Mouse (Mus musculus) CD4-positive, CD25-positive, alpha-beta regulatory T cell, adult 9 weeks (primary cell): ENCODE results near the gene U2surp. TPM values are rescaled to one million over a fixed set of nuclear protein-coding genes. Genes with fewer than 3 reads are reported as not detected.

Experiments
- polyA plus RNA-seq: library from polyadenylated mRNA; unstranded; fragments of 100-300 nt; shearing (Covaris generic); gene quantifications from one replicate; pipeline ENCODE4 v1.2.1, GENCODE M21; 2017

U2surp gene
- 195 TPM for polyA plus RNA-seq

DNA sequence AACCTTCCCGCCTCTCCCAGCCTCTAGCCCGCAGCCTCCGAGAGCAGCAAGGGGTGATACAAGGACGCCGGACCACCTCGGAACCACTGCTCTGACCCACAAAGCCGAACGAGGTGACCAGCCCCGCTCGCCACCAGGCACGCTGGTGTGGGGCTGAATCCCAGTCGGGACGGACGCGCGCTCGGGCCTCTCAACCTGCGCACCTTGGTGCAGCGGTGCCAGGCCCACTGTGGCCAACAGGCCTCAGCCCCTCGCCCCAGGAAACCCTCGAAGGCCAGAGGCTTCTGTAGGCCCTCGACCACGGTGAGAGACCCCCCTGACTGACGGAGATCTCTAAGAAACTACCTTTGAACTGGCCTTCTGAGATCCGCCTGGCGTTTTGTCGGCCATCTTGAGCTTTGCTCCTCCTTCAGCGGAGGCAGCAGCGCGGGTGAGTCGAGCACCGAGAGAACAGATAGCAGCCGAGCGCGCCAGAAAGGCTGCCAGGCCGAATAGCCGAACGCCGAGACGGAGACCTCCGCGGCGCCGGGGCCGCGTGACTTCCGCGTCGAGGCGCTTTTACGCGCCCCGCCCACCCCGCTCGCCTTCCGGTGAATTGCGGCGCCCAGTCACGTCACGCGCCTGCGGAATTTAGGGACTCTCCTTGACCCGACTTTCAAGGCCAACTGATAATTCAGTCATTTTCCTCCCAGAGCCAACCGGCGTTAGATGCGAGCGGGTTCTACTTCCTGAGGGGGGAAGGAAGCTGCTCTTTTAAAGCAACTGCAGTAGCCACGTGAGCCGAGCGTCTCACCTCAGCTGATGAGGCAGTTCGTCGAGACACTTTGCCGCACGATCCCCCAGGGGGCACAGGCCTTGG is at the start of gene U2surp:
U2surp (minus strand) TSS at position 525 of the 859 bp plus-strand sequence.

DNA sequence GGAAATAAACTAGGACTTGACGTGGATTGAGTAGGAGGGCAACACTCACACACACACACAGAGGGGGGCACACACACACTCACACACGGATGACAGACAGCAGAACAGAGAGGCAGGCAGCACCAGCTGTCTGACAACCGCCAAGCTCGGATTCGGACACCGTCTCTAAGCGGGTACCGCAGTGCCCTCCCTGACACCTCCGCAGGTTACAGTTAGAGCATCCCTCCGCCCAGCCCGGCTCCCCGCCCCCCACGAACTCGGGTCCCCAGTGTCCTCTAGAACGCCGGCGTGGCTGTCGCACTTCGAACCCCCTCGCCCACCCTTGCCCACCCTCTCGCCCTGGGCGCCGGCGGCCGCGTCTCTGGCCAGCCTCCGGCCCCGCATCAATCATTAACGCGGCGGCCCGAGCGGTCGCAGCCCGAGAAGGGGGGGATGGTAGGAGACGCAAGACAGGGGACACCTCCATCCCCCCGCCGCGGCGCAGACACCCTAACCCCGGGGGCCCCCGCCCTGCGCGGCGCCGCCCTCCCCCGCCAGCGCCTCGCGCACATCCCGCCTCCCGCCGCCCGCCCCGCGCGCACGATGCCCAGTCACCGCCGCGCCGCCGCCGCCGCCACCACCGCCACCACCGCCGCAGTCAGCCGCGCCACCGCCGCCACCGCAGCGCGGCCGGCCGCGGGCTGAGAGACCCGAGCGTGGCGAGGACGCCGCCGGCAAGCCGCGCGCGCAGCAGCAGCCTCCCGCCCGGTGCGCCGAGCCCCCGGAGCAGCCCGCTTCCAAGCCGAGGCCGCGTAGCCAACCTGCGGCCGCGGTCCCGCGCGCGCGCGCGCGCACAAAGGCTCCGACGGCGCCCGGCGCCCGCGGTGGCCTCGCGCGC is 47.5 kb upstream of the U2surp start, which contains the start of gene Paqr9:
Paqr9 (plus strand) TSS at position 599 of the 877 bp plus-strand sequence.

Other genes starting within 250 kb of the U2surp start
- gene Chst2, start 105.3 kb downstream of the U2surp start, polyA plus RNA-seq = 0.72 TPM
- not detected for gene Paqr9, start 47.7 kb upstream of the U2surp start, polyA plus RNA-seq
- 0.06 TPM for gene Pcolce2, start 125.6 kb upstream of the U2surp start, polyA plus RNA-seq
- not detected for gene Trpc1, start 238.4 kb upstream of the U2surp start, polyA plus RNA-seq